Mouse (Mus musculus) kidney, embryonic 14.5 days (tissue): ENCODE data around the gene Etv6. TPM values are rescaled to one million over a fixed set of nuclear protein-coding genes. Genes with fewer than 3 reads are reported as not detected.

Experiments used
- ATAC-seq: fragments of 200-750 bp; cut with Nextera tagmentation; 2 replicates; pipeline ENCODE4 v1.8.0; 2017; ENCODE audit warnings: moderate number of reproducible peaks, mild to moderate bottlenecking, moderate TSS enrichment, moderate library complexity; ENCODE audit not compliant: low FRiP score, low TSS enrichment
- H3K27ac ChIP-seq: fragments of 300-500 bp; sonication (generic); 2 replicates; pipeline ENCODE4 v1.5.1; 2014; ENCODE audit warnings: low read depth, mild to moderate bottlenecking, low read length, moderate library complexity, mixed read lengths
- H3K27me3 ChIP-seq: fragments of 300-500 bp; sonication (generic); 2 replicates; pipeline ENCODE4 v1.6.1; 2014; ENCODE audit warnings: mild to moderate bottlenecking, low read length; ENCODE audit not compliant: control insufficient read depth, insufficient read depth
- H3K36me3 ChIP-seq: fragments of 300-500 bp; sonication (generic); 2 replicates; pipeline ENCODE4 v1.6.1; 2014; ENCODE audit warnings: low read length, mixed read lengths; ENCODE audit not compliant: control insufficient read depth, insufficient read depth
- H3K4me1 ChIP-seq: fragments of 300-500 bp; sonication (generic); 2 replicates; pipeline ENCODE4 v1.6.1; 2014; ENCODE audit warnings: low read length, mixed read lengths; ENCODE audit not compliant: control insufficient read depth, insufficient read depth
- H3K4me2 ChIP-seq: fragments of 300-500 bp; sonication (generic); replicated peaks from 2 replicates; pipeline ENCODE4 v1.6.1; 2014; ENCODE audit warnings: low read depth, mild to moderate bottlenecking, low read length
- H3K4me3 ChIP-seq: fragments of 300-500 bp; sonication (generic); 2 replicates; pipeline ENCODE4 v1.5.1; 2014; ENCODE audit warnings: mild to moderate bottlenecking, low read length
- H3K9ac ChIP-seq: fragments of 300-500 bp; sonication (generic); 2 replicates; pipeline ENCODE4 v1.6.1; 2014; ENCODE audit warnings: low read depth, mild to moderate bottlenecking, low read length, moderate library complexity
- H3K9me3 ChIP-seq: fragments of 300-500 bp; sonication (generic); 2 replicates; pipeline ENCODE4 v1.6.1; 2016; ENCODE audit warnings: low read length; ENCODE audit not compliant: control insufficient read depth
- WGBS: fragments of 180-500 bp; shearing (Covaris S2); extraction: QIAGEN DNeasy Blood & Tissue Kit; methylation state at CpG from one replicate; pipeline ENCODE4 v1.1.7; 2014; 5-methylcytosine and 5-hydroxymethylcytosine counted together
- polyA plus RNA-seq: library from polyadenylated mRNA; unstranded; fragments of >200 nt; fragmentation: Nextera tagmentation; extraction: Ambion mirVana; gene quantifications from 2 replicates; pipeline ENCODE4 v1.2.1, GENCODE M21; 2014

Gene Etv6
- polyA plus RNA-seq, 1 experiment from 2014 or later = 18.1 TPM

GRCm38 (mm10) chr6:134087709-134088108 lies 52.2 kb downstream of the Etv6 start:
- H3K4me2 ChIP-seq = no peak overlapping the region
- WGBS = 79% methylated on average over 4 of the region's 4 CpGs
- H3K4me1 ChIP-seq = peaks cover 16% of the 10 kb centered on the region; the same call in 1 of the 2 replicates
- H3K27me3 ChIP-seq = no peaks in the 10 kb centered on the region
- no peaks in the 10 kb centered on the region for H3K9me3 ChIP-seq
- H3K4me3 ChIP-seq = no peak overlapping the region
- H3K27ac ChIP-seq = no peak overlapping the region
- H3K9ac ChIP-seq = no peak overlapping the region
- ATAC-seq = no peak
- no peaks in the 10 kb centered on the region for H3K36me3 ChIP-seq

DNA sequence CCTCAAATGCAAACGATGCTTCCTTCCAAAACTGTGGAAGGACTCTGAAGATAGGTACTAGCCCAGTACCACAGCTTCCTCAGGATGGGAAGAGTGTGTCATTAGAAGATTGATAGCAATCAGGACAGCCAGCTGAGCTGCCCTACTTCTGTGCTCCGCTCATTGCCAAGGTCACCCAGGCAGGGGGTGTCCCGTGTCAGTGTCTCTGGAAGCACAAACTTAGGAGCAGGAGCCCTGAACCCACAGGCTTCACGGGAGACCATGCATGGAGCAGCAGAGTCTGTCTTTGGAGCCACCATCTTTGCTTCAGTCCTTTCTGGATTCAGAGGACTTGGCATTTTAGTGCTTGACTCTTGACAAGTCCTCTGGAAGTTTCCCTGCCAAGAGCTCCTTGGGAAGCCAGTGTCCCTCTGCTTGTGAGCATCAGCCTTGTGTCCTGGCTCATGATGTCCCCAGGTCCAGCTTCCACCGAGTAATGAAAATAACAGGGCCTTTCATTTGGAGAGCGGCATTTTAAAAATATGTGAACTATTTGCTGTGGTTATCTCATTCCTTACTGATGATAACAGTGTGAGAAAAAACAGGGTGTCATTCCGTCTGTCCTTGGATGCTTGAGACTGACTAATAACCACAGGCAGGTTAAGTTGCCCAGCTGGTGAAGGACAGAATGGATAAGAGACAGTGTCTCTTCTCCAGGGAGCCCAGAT lies 54.3 kb downstream of the Etv6 start:
- Histone ChIP-seq H3K4me3 (no peak overlapping the region), H3K36me3 (peaks cover 3% of the 10 kb centered on the region; the same call in 1 of the 2 replicates), H3K4me2 (no peak overlapping the region), H3K9me3 (no peaks in the 10 kb centered on the region), H3K27me3 (no peaks in the 10 kb centered on the region), H3K27ac (no peak overlapping the region), H3K9ac (no peak overlapping the region), H3K4me1 (peaks cover 16% of the 10 kb centered on the region; the same call in 1 of the 2 replicates)
- no peak for ATAC-seq
- 64% methylated on average over 7 of the region's 7 CpGs for WGBS

GRCm38 (mm10) chr6:134090378-134090692 lies 54.8 kb downstream of the Etv6 start:
- WGBS = 70% methylated on average over 4 of the region's 4 CpGs
- H3K4me2 ChIP-seq = no peak overlapping the region
- ATAC-seq = no peak
- H3K27me3 ChIP-seq = no peaks in the 10 kb centered on the region
- H3K4me1 ChIP-seq = peaks cover 16% of the 10 kb centered on the region; the same call in 1 of the 2 replicates
- H3K36me3 ChIP-seq = peaks cover 3% of the 10 kb centered on the region; the same call in 1 of the 2 replicates
- H3K27ac ChIP-seq = no peak overlapping the region
- no peaks in the 10 kb centered on the region for H3K9me3 ChIP-seq
- H3K4me3 ChIP-seq = no peak overlapping the region
- H3K9ac ChIP-seq = no peak overlapping the region

GRCm38 (mm10) chr6:134090875-134091274 lies 55.4 kb downstream of the Etv6 start:
- H3K27me3 ChIP-seq = no peaks in the 10 kb centered on the region
- H3K9me3 ChIP-seq = no peaks in the 10 kb centered on the region
- no peak overlapping the region for H3K9ac ChIP-seq
- H3K27ac ChIP-seq = no peak overlapping the region
- H3K36me3 ChIP-seq = peaks cover 3% of the 10 kb centered on the region; the same call in 1 of the 2 replicates
- no peak overlapping the region for H3K4me2 ChIP-seq
- no peak overlapping the region for H3K4me3 ChIP-seq
- ATAC-seq = no peak
- 90% methylated on average over 4 of the region's 4 CpGs for WGBS
- H3K4me1 ChIP-seq = peaks cover 16% of the 10 kb centered on the region; the same call in 1 of the 2 replicates

DNA sequence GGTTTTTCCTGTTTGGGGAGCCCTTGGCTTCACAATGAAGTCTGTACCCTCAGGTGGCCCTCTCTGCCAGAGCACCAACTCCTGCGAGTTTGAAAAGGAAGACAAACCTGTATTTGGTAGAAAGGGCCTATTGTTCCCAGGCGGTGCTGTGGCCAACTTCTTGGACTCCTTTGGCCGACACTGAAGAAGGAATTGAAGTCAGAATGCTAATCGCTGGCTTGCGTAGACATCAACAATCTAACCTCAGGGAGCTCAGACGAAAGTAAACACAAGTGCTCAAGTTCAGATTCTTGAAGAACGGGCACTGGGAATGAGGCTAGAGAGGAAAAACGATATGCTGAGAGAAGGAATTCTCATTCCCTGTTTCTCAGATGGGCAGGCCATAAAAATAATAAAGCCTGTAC lies 55.9 kb downstream of the Etv6 start:
- Histone ChIP-seq H3K27me3 (no peaks in the 10 kb centered on the region), H3K27ac (no peak overlapping the region), H3K36me3 (peaks cover 3% of the 10 kb centered on the region; the same call in 1 of the 2 replicates), H3K4me2 (no peak overlapping the region), H3K9ac (no peak overlapping the region), H3K4me1 (peaks cover 16% of the 10 kb centered on the region; the same call in 1 of the 2 replicates), H3K4me3 (no peak overlapping the region), H3K9me3 (no peaks in the 10 kb centered on the region)
- no peak for ATAC-seq
- WGBS = 50% methylated on average over 8 of the region's 8 CpGs

DNA sequence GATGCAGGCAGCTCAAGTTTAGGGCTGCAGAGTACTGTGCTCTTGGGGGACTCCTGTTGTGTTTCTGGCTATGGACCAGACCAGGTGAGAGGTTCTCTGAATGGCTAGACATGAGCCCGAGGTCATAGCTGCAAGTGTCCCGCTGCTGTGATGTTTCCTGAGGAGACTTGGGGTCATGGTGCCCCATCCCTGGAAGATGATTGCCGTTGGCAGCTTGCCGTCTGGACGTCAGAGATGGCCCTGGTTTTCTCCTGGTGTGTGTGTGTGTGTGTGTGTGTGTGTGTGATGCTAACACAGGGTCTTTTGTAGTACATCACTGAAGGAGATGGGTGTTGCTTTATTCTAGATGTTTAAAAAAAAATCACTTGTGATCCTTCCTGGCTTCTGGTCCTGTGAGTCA lies 58.6 kb downstream of the Etv6 start:
- Histone ChIP-seq H3K36me3 (peaks cover 3% of the 10 kb centered on the region; the same call in 1 of the 2 replicates), H3K9me3 (no peaks in the 10 kb centered on the region), H3K9ac (no peak overlapping the region), H3K27ac (no peak overlapping the region), H3K4me3 (no peak overlapping the region), H3K4me2 (no peak overlapping the region), H3K4me1 (peaks cover 15% of the 10 kb centered on the region; the same call in 1 of the 2 replicates), H3K27me3 (no peaks in the 10 kb centered on the region)
- 93% methylated on average over 5 of the region's 5 CpGs for WGBS
- ATAC-seq = no peak

DNA sequence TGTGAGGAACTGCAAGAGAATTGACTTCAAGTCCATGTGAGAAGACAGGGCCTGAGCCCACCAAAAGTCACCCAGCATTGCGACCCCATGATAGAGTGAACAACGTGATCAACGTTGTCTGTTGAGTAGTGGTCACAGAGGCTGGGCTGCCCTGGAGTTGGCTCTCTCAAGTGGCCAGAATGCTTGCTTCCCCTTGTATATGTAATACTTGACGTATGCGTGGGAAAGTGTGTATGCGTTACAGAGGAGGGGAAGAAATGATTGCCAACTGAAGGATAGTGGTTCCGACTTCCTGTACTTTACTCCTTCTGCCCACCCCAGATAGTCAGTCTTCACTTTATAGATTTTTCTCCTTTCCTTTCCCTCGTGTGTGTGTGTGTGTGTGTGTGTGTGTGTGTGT lies 59.1 kb downstream of the Etv6 start:
- no peaks in the 10 kb centered on the region for H3K27me3 ChIP-seq
- no peak overlapping the region for H3K27ac ChIP-seq
- ATAC-seq = no peak
- H3K4me1 ChIP-seq = peaks cover 10% of the 10 kb centered on the region; the same call in 1 of the 2 replicates
- H3K9me3 ChIP-seq = no peaks in the 10 kb centered on the region
- no peak overlapping the region for H3K4me3 ChIP-seq
- no peak overlapping the region for H3K4me2 ChIP-seq
- 85% methylated on average over 8 of the region's 8 CpGs for WGBS
- H3K9ac ChIP-seq = no peak overlapping the region
- peaks cover 3% of the 10 kb centered on the region; the same call in 1 of the 2 replicates for H3K36me3 ChIP-seq

- Histone ChIP-seq H3K36me3 (peaks cover 3% of the 10 kb centered on the region; the same call in 1 of the 2 replicates), H3K4me2 (no peak overlapping the region), H3K9ac (no peak overlapping the region), H3K27me3 (no peaks in the 10 kb centered on the region), H3K4me3 (no peak overlapping the region), H3K27ac (no peak overlapping the region), H3K4me1 (0 out of 2 replicates have a peak, but pooled peaks cover 2% of the 10 kb centered on the region), H3K9me3 (no peaks in the 10 kb centered on the region)
- WGBS = 75% methylated on average over 4 of the region's 4 CpGs
- ATAC-seq = no peak
Observed at GRCm38 (mm10) chr6:134095582-134095981, 60.1 kb downstream of the Etv6 start.

DNA sequence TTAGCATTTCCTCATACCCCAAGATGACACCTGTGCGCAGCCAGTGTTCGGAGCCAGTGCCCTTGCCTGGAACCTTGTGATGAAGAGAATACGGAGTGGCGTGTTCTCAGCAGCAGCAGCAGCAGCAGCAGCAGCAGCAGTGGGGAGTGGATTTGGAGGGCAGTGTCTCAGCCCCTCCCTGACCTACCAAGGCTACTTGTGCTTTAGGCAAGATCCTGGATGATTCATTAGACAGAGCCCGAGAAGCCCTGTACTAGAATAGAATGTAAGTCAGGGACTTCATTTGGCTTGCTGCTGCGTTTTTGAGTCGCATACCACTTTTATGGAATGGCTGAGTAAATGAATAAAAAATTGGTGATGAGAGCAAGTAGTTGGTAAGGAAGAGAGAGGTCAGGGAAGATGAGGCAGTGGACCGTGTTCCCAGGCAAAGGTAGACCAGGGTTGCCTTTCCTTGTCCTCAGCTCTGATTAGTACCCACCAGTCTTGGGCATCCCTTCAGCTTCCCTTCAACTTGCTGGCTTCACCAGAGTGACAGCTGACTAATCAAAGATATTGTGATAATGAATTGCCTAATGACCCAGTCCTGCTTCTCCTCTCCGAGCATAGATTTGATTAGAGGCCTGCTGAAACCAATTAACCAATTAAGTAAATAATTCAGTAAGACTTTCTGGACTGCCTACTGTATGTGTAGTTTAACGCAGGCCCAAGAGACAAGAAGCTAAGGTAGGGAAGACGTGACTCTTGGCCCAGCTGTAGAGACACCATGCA lies 64.7 kb downstream of the Etv6 start:
- no peak for ATAC-seq
- Histone ChIP-seq H3K4me1 (no peaks in the 10 kb centered on the region), H3K9me3 (no peaks in the 10 kb centered on the region), H3K27ac (no peak overlapping the region), H3K4me3 (no peak overlapping the region), H3K27me3 (no peaks in the 10 kb centered on the region), H3K4me2 (no peak overlapping the region), H3K9ac (no peak overlapping the region), H3K36me3 (no peaks in the 10 kb centered on the region)
- 92% methylated on average over 11 of the region's 11 CpGs for WGBS
